In genomic region chr7:25006586-25007364, GRCm38 (mm10) we compare ENCODE assay signal across 9 mouse cellular contexts. TPM values are rescaled to one million over a fixed set of nuclear protein-coding genes. Genes with fewer than 3 reads are reported as not detected.
DNase-seq lines count a peak whose midpoint lies in the region; ATAC-seq lines count a peak whose summit lies in the region.
"Had no signal": no experiment of that assay in that cellular context is flagged by ENCODE, and none has a peak within 500 bp of the region (broad histone marks: within the 10 kb centered on the region; RNA-seq: fewer than 3 reads in every experiment).

No protein-coding gene starts in this region.

- H3K9me3 ChIP-seq in midbrain, embryonic 16.5 days (replicated peaks; ENCODE audit: control insufficient read depth, low read length, poor library complexity, severe bottlenecking), result no peaks in the 10 kb centered on the region
- no peaks in the 10 kb centered on the region for H3K9me3 ChIP-seq in intestine, embryonic 15.5 days
- H3K9me3 ChIP-seq: limb, embryonic 15.5 days had no signal

- DNase-seq in gastrocnemius, adult 18-20 months (ENCODE audit: low spot score), result peak; percentile 14
- DNase-seq in gastrocnemius, postnatal 4 days (ENCODE audit: low spot score in 2 of 2), result no peak
- peak; percentile 51 for DNase-seq in adrenal gland, postnatal 25 days
- peak; percentile 54 to 90 for DNase-seq in left cerebral cortex, adult 8-10 months (ENCODE audit: low spot score in 2 of 2)
- DNase-seq in embryo, embryonic 9.5 days (ENCODE audit: extremely low spot score), result no peak
- DNase-seq in gastrocnemius, postnatal 14 days, result no peak

- peak overlapping the region; percentile 98 for H3K27ac ChIP-seq in midbrain, embryonic 16.5 days (ENCODE audit: low read length)
- no peak overlapping the region for H3K27ac ChIP-seq in intestine, embryonic 15.5 days
- H3K27ac ChIP-seq: limb, embryonic 15.5 days had no signal

- intact Hi-C loops in gastrocnemius, postnatal 14 days (cut with DNase I; ENCODE audit: low total_unique reads), result no loop called here

- peaks cover 79% of the 10 kb centered on the region for H3K4me1 ChIP-seq in midbrain, embryonic 16.5 days (ENCODE audit: control insufficient read depth, insufficient read depth, low read length)
- H3K4me1 ChIP-seq in intestine, embryonic 15.5 days (replicated peaks), result peaks cover 18% of the 10 kb centered on the region

- H3K9ac ChIP-seq in midbrain, embryonic 16.5 days (ENCODE audit: low read depth, low read length), result peak overlapping the region; percentile 45
- H3K9ac ChIP-seq in intestine, embryonic 15.5 days, result no peak overlapping the region
- H3K9ac ChIP-seq: limb, embryonic 15.5 days had no signal

- no peak overlapping the region for H3K4me3 ChIP-seq in midbrain, embryonic 16.5 days (ENCODE audit: low read depth, low read length)
- no peak overlapping the region for H3K4me3 ChIP-seq in intestine, embryonic 15.5 days (replicated peaks)

- peak overlapping the region; percentile 74 for H3K4me2 ChIP-seq in midbrain, embryonic 16.5 days (ENCODE audit: low read length)
- H3K4me2 ChIP-seq in intestine, embryonic 15.5 days (replicated peaks), result no peak overlapping the region

- H3K36me3 ChIP-seq in midbrain, embryonic 16.5 days (ENCODE audit: control insufficient read depth, insufficient read depth, low read length), result no peaks in the 10 kb centered on the region
- H3K36me3 ChIP-seq in intestine, embryonic 15.5 days, result no peaks in the 10 kb centered on the region
- H3K36me3 ChIP-seq: limb, embryonic 15.5 days had no signal

- no peak for ATAC-seq in midbrain, embryonic 16.5 days
- no peak for ATAC-seq in intestine, embryonic 15.5 days

- 70% methylated on average over 12 of the region's 12 CpGs for WGBS in midbrain, embryonic 16.5 days
- WGBS in intestine, embryonic 15.5 days, result 73% methylated on average over 12 of the region's 12 CpGs

- H3K27me3 ChIP-seq in midbrain, embryonic 16.5 days (ENCODE audit: control insufficient read depth, insufficient read depth, low read depth, low read length), result no peaks in the 10 kb centered on the region
- peaks cover 76% of the 10 kb centered on the region for H3K27me3 ChIP-seq in intestine, embryonic 15.5 days (replicated peaks)

RNA-seq across cellular contexts. Expression of gene Atp1a3, which starts 1.0 kb away (rescaled TPM):
- total RNA-seq in gastrocnemius, adult 18-20 months (2021), result under 1 TPM; 0.17 to 0.23 TPM
- total RNA-seq in gastrocnemius, postnatal 4 days (2021), result under 1 TPM; 0.20 to 0.44 TPM
- 84.1 and 110 TPM in 2 replicates for total RNA-seq in adrenal gland, postnatal 25 days (2021)
- 1,000 to 10,000 TPM; 1,859 to 2,026 (median 1,901) TPM for total RNA-seq in left cerebral cortex, adult 8-10 months (2022)
- 447 and 557 TPM in 2 replicates for polyA plus RNA-seq in midbrain, embryonic 16.5 days (2015; fragmentation: Nextera tagmentation; extraction: Ambion mirVana)
- polyA plus RNA-seq in intestine, embryonic 15.5 days (2015; fragmentation: Nextera tagmentation; extraction: Ambion mirVana), result 3.8 TPM in 2 replicates
- under 1 TPM; 0.21 to 0.42 TPM for total RNA-seq in gastrocnemius, postnatal 14 days (2021)

RNA-seq across cellular contexts. Expression of gene Rabac1, which starts 34.2 kb away (rescaled TPM):
- 100 to 1,000 TPM; 222 to 264 TPM for total RNA-seq in gastrocnemius, adult 18-20 months (2021)
- total RNA-seq in gastrocnemius, postnatal 4 days (2021), result 100 to 1,000 TPM; 157 to 161 TPM
- total RNA-seq in adrenal gland, postnatal 25 days (2021), result 244 and 300 TPM in 2 replicates
- total RNA-seq in left cerebral cortex, adult 8-10 months (2022), result 100 to 1,000 TPM; 322 to 333 (median 326) TPM
- polyA plus RNA-seq in midbrain, embryonic 16.5 days (2015; fragmentation: Nextera tagmentation; extraction: Ambion mirVana), result 288 and 310 TPM in 2 replicates
- 123 and 157 TPM in 2 replicates for polyA plus RNA-seq in intestine, embryonic 15.5 days (2015; fragmentation: Nextera tagmentation; extraction: Ambion mirVana)
- total RNA-seq in gastrocnemius, postnatal 14 days (2021), result 100 to 1,000 TPM; 163 to 175 TPM

Comparison
In these comparisons a context has a peak if more than half of its experiments do, and no peak if none do; other contexts are left out.
1. DNase-seq: peak in gastrocnemius, adult 18-20 months (single experiment), adrenal gland, postnatal 25 days (single experiment) and left cerebral cortex, adult 8-10 months (2 of 2); none in gastrocnemius, postnatal 4 days (0 of 2), embryo, embryonic 9.5 days (single experiment) and gastrocnemius, postnatal 14 days (single experiment).
2. RNA of gene Atp1a3, which starts 1.0 kb away (total RNA-seq): 1,859 to 2,026 TPM in left cerebral cortex, adult 8-10 months and 84.1 to 110 TPM in adrenal gland, postnatal 25 days; 0.20 to 0.44 TPM in gastrocnemius, postnatal 4 days, 0.21 to 0.42 TPM in gastrocnemius, postnatal 14 days and 0.17 to 0.23 TPM in gastrocnemius, adult 18-20 months; every median in the first group is over 10 times any median in the second.